Comparison of ENCODE assay signal across 12 mouse cellular contexts in the genomic region with DNA sequence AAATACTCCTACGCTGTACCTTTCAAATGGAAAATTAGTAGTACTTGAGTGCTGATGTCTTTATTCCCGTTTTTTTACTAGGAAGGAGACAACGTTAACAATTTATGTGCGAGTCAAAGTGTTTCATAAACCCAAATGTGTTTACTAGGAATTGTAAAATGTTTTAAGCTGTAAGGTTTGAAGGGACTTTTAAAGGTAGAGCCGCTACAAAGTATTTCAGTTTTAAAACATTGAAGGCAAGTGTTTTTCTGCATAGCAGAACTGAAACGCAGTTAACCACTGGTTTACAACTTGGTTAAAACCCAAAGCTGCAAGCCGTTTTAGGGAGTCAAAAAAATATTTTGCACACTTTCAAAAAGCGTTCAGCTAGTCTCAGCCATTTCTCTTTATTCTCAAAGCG. TPM values are rescaled to one million over a fixed set of nuclear protein-coding genes. Genes with fewer than 3 reads are reported as not detected.
DNase-seq lines count a peak whose midpoint lies in the region; ATAC-seq lines count a peak whose summit lies in the region.
"Had no signal": no experiment of that assay in that cellular context is flagged by ENCODE, and none has a peak within 500 bp of the region (broad histone marks: within the 10 kb centered on the region; RNA-seq: fewer than 3 reads in every experiment).

No protein-coding gene starts in this region.

- DNase-seq in forebrain, embryonic 11.5 days (ENCODE audit: low spot score), result no peak
- no peak for DNase-seq in lung, postnatal 14 days
- DNase-seq in embryonic facial prominence, embryonic 14.5 days (ENCODE audit: low spot score), result no peak
- DNase-seq in layer of hippocampus, postnatal 25 days (ENCODE audit: extremely low spot score in 1 of 2, low spot score in 1 of 2), result no peak
- DNase-seq in cerebellum, adult 18-20 months, result no peak
- DNase-seq: cerebellum, postnatal 36 days; kidney, adult 18-20 months had no signal

- H3K4me2 ChIP-seq in forebrain, embryonic 15.5 days (replicated peaks), result 0 out of 2 replicates have a peak overlapping the region, but pooled peaks have one; percentile 79
- no peak overlapping the region for H3K4me2 ChIP-seq in forebrain, embryonic 11.5 days (ENCODE audit: low read depth, low read length, severe bottlenecking)
- 0 out of 2 replicates have a peak overlapping the region, but pooled peaks have one; percentile 91 for H3K4me2 ChIP-seq in lung, embryonic 16.5 days (ENCODE audit: low read depth, low read length)
- peak overlapping the region; percentile 75 for H3K4me2 ChIP-seq in embryonic facial prominence, embryonic 14.5 days (ENCODE audit: low read depth, low read length)
- peak overlapping the region; percentile 81 for H3K4me2 ChIP-seq in limb, embryonic 15.5 days

- no peaks in the 10 kb centered on the region for H3K9me3 ChIP-seq in forebrain, embryonic 15.5 days
- H3K9me3 ChIP-seq in forebrain, embryonic 11.5 days (ENCODE audit: control insufficient read depth, low read length), result no peaks in the 10 kb centered on the region
- no peaks in the 10 kb centered on the region for H3K9me3 ChIP-seq in lung, embryonic 16.5 days (ENCODE audit: control insufficient read depth, low read length)
- no peaks in the 10 kb centered on the region for H3K9me3 ChIP-seq in embryonic facial prominence, embryonic 14.5 days (ENCODE audit: control insufficient read depth, low read length)
- no peaks in the 10 kb centered on the region for H3K9me3 ChIP-seq in limb, embryonic 15.5 days

- no peak overlapping the region for H3K9ac ChIP-seq in forebrain, embryonic 15.5 days (replicated peaks)
- H3K9ac ChIP-seq in forebrain, embryonic 11.5 days (ENCODE audit: low read length), result no peak overlapping the region
- no peak overlapping the region for H3K9ac ChIP-seq in lung, embryonic 16.5 days (ENCODE audit: low read length)
- H3K9ac ChIP-seq in embryonic facial prominence, embryonic 14.5 days (ENCODE audit: low read depth, low read length), result no peak overlapping the region
- H3K9ac ChIP-seq in limb, embryonic 15.5 days, result no peak overlapping the region

- WGBS in forebrain, embryonic 15.5 days, result 67% methylated on average over 9 of the region's 9 CpGs
- 87% methylated on average over 9 of the region's 9 CpGs for WGBS in forebrain, embryonic 11.5 days
- WGBS in lung, embryonic 16.5 days, result 87% methylated on average over 9 of the region's 9 CpGs
- WGBS in embryonic facial prominence, embryonic 14.5 days, result 87% methylated on average over 9 of the region's 9 CpGs
- WGBS in limb, embryonic 15.5 days, result 52% methylated on average over 9 of the region's 9 CpGs

- peaks cover 14% of the 10 kb centered on the region for H3K4me1 ChIP-seq in forebrain, embryonic 15.5 days
- 0 out of 2 replicates have a peak, but pooled peaks cover 3% of the 10 kb centered on the region for H3K4me1 ChIP-seq in forebrain, embryonic 11.5 days (replicated peaks; ENCODE audit: control insufficient read depth, insufficient read depth, low read length)
- H3K4me1 ChIP-seq in lung, embryonic 16.5 days (replicated peaks; ENCODE audit: control insufficient read depth, insufficient read depth, low read length), result peaks cover 7% of the 10 kb centered on the region
- peaks cover 5% of the 10 kb centered on the region; the same call in 1 of the 2 replicates for H3K4me1 ChIP-seq in embryonic facial prominence, embryonic 14.5 days (ENCODE audit: control insufficient read depth, insufficient read depth, low read length)
- peaks cover 16% of the 10 kb centered on the region for H3K4me1 ChIP-seq in limb, embryonic 15.5 days

- H3K27ac ChIP-seq in forebrain, embryonic 15.5 days (replicated peaks), result no peak overlapping the region
- no peak overlapping the region for H3K27ac ChIP-seq in forebrain, embryonic 11.5 days (ENCODE audit: low read depth, low read length)
- no peak overlapping the region for H3K27ac ChIP-seq in lung, embryonic 16.5 days (ENCODE audit: low read length)
- H3K27ac ChIP-seq in embryonic facial prominence, embryonic 14.5 days (replicated peaks; ENCODE audit: low read depth, low read length), result no peak overlapping the region
- H3K27ac ChIP-seq in limb, embryonic 15.5 days, result no peak overlapping the region

- no peaks in the 10 kb centered on the region for H3K36me3 ChIP-seq in forebrain, embryonic 15.5 days
- no peaks in the 10 kb centered on the region for H3K36me3 ChIP-seq in forebrain, embryonic 11.5 days (ENCODE audit: control insufficient read depth, insufficient read depth, low read length)
- H3K36me3 ChIP-seq in lung, embryonic 16.5 days (ENCODE audit: control insufficient read depth, insufficient read depth, low read length), result no peaks in the 10 kb centered on the region
- no peaks in the 10 kb centered on the region for H3K36me3 ChIP-seq in embryonic facial prominence, embryonic 14.5 days (ENCODE audit: control insufficient read depth, insufficient read depth, low read length)
- no peaks in the 10 kb centered on the region; the same call in 1 of the 2 replicates for H3K36me3 ChIP-seq in limb, embryonic 15.5 days

- ATAC-seq in forebrain, embryonic 15.5 days (replicated peaks), result no peak
- ATAC-seq in forebrain, embryonic 11.5 days (replicated peaks; ENCODE audit: low FRiP score), result no peak
- no peak for ATAC-seq in lung, embryonic 16.5 days (ENCODE audit: low read depth)
- no peak for ATAC-seq in embryonic facial prominence, embryonic 14.5 days (ENCODE audit: low read depth)
- no peak for ATAC-seq in limb, embryonic 15.5 days (ENCODE audit: insufficient number of reproducible peaks, low FRiP score, low TSS enrichment, low read depth)

- H3K27me3 ChIP-seq in forebrain, embryonic 15.5 days, result peaks cover 4% of the 10 kb centered on the region; the same call in 1 of the 2 replicates
- H3K27me3 ChIP-seq in forebrain, embryonic 11.5 days (ENCODE audit: control insufficient read depth, insufficient read depth, low read length), result peaks cover 24% of the 10 kb centered on the region
- H3K27me3 ChIP-seq in lung, embryonic 16.5 days (ENCODE audit: control insufficient read depth, insufficient read depth, low read depth, low read length), result no peaks in the 10 kb centered on the region
- 0 out of 2 replicates have a peak, but pooled peaks cover 16% of the 10 kb centered on the region for H3K27me3 ChIP-seq in embryonic facial prominence, embryonic 14.5 days (replicated peaks; ENCODE audit: control insufficient read depth, insufficient read depth, low read length)
- no peaks in the 10 kb centered on the region for H3K27me3 ChIP-seq in limb, embryonic 15.5 days

- H3K4me3 ChIP-seq in forebrain, embryonic 15.5 days, result no peak overlapping the region
- H3K4me3 ChIP-seq in forebrain, embryonic 11.5 days (ENCODE audit: low read depth, low read length), result no peak overlapping the region
- no peak overlapping the region for H3K4me3 ChIP-seq in lung, embryonic 16.5 days (ENCODE audit: low read length)
- peak overlapping the region; percentile 76; the same call in 1 of the 2 replicates for H3K4me3 ChIP-seq in embryonic facial prominence, embryonic 14.5 days (ENCODE audit: low read depth, low read length)
- H3K4me3 ChIP-seq in limb, embryonic 15.5 days, result peak overlapping the region; percentile 69; the same call in 1 of the 2 replicates

RNA-seq across cellular contexts. Expression of a gene that starts 0.8 kb away (rescaled TPM):
- polyA plus RNA-seq in forebrain, embryonic 15.5 days (2015; fragmentation: Nextera tagmentation; extraction: Ambion mirVana), result 4.6 and 5.8 TPM in 2 replicates
- 1.1 and 1.3 TPM in 2 replicates for polyA plus RNA-seq in forebrain, embryonic 11.5 days (2014; fragmentation: Nextera tagmentation; extraction: Ambion mirVana)
- polyA plus RNA-seq in lung, embryonic 16.5 days (2015; fragmentation: Nextera tagmentation; extraction: Ambion mirVana), result 4.1 and 4.8 TPM in 2 replicates
- 5.4 and 5.5 TPM in 2 replicates for polyA plus RNA-seq in embryonic facial prominence, embryonic 14.5 days (2014; fragmentation: Nextera tagmentation; extraction: Ambion mirVana)
- 9.2 and 12.1 TPM in 2 replicates for polyA plus RNA-seq in limb, embryonic 15.5 days (2015; fragmentation: Nextera tagmentation; extraction: Ambion mirVana)
- 10 to 100 TPM; 12.1 to 12.8 TPM for total RNA-seq in layer of hippocampus, postnatal 25 days (2021)
- total RNA-seq: liver, adult 2 months; neutrophil, adult 5-6 weeks had no signal

RNA-seq across cellular contexts. Expression of a gene that starts 47.6 kb away (rescaled TPM):
- polyA plus RNA-seq in forebrain, embryonic 15.5 days (2015; fragmentation: Nextera tagmentation; extraction: Ambion mirVana), result 87.1 and 103 TPM in 2 replicates
- 79.4 and 86.5 TPM in 2 replicates for polyA plus RNA-seq in forebrain, embryonic 11.5 days (2014; fragmentation: Nextera tagmentation; extraction: Ambion mirVana)
- polyA plus RNA-seq in lung, embryonic 16.5 days (2015; fragmentation: Nextera tagmentation; extraction: Ambion mirVana), result 93.8 and 101 TPM in 2 replicates
- 87.2 and 105 TPM in 2 replicates for polyA plus RNA-seq in embryonic facial prominence, embryonic 14.5 days (2014; fragmentation: Nextera tagmentation; extraction: Ambion mirVana)
- 88.8 and 89.8 TPM in 2 replicates for polyA plus RNA-seq in limb, embryonic 15.5 days (2015; fragmentation: Nextera tagmentation; extraction: Ambion mirVana)
- total RNA-seq in layer of hippocampus, postnatal 25 days (2021), result 10 to 100 TPM; 37.7 to 42.4 TPM

Comparison
In these comparisons a context has a peak if more than half of its experiments do, and no peak if none do; other contexts are left out.
1. H3K4me3 ChIP-seq: peak in embryonic facial prominence, embryonic 14.5 days (single experiment) and limb, embryonic 15.5 days (single experiment); none in forebrain, embryonic 15.5 days (single experiment), forebrain, embryonic 11.5 days (single experiment) and lung, embryonic 16.5 days (single experiment).